Mouse (Mus musculus) adipocyte (in vitro differentiated cells): ENCODE results near the gene Cops7a.

ENCODE experiments used
- DNase-seq: peaks from one replicate; pipeline ENCODE4 v3.0.0-alpha.2; 2016; ENCODE audit warnings: low spot score

The Cops7a gene

GRCm38 (mm10) chr6:124918331-124918690 lies 47.0 kb downstream of the Cops7a start:
- no peak for DNase-seq

- peak; percentile 83 for DNase-seq
These were observed 47.6 kb downstream of the Cops7a start for GRCm38 (mm10) chr6:124917518-124918330.

GRCm38 (mm10) chr6:124916695-124917517 lies 48.4 kb downstream of the Cops7a start:
- DNase-seq = peak; percentile 88

- DNase-seq = peak; percentile 57
These were observed 49.2 kb downstream of the Cops7a start for GRCm38 (mm10) chr6:124915942-124916694.

GRCm38 (mm10) chr6:124915160-124915941 lies 50.0 kb downstream of the Cops7a start:
- no peak for DNase-seq

GRCm38 (mm10) chr6:124914511-124914910 lies 50.8 kb downstream of the Cops7a start:
- no peak for DNase-seq

- no peak for DNase-seq
These were observed 51.5 kb downstream of the Cops7a start for GRCm38 (mm10) chr6:124913721-124914285.

GRCm38 (mm10) chr6:124913214-124913613 lies 52.1 kb downstream of the Cops7a start:
- no peak for DNase-seq

GRCm38 (mm10) chr6:124911533-124912218 lies 53.7 kb downstream of the Cops7a start, which contains the start of gene Lag3:
Gene Lag3, minus strand, starts transcription at chr6:124911705.
- DNase-seq = no peak

- DNase-seq = no peak
These were observed 55.3 kb downstream of the Cops7a start for GRCm38 (mm10) chr6:124910032-124910431.
